Mouse (Mus musculus): ENCODE data around the gene Nsa2. TPM values are rescaled to one million over a fixed set of nuclear protein-coding genes. Genes with fewer than 3 reads are reported as not detected.

Gene Nsa2
- polyA plus RNA-seq, 2 experiments, result 36.2 to 38.2 TPM

- peaks cover 19 to 22% of the 10 kb centered on the region in 2 experiments for H3K4me1 ChIP-seq (replicated peaks; ENCODE audit: control insufficient read depth in 2 of 2, insufficient read depth in 2 of 2, low read length in 1 of 2)
- H3K4me2 ChIP-seq (ENCODE audit: low read depth), result peak overlapping the region; percentile 53
- H3K27ac ChIP-seq, result peak overlapping the region; percentile 63
- ATAC-seq (ENCODE audit: insufficient read depth), result peak; percentile 86
- H3K9ac ChIP-seq (replicated peaks), result no peak overlapping the region
- DNase-seq (ENCODE audit: low read depth in 3 of 3, low spot score in 3 of 3), result no peak
- no peak overlapping the region for H3K4me3 ChIP-seq (ENCODE audit: insufficient read depth in 1 of 2, low read depth in 2 of 2, low read length in 2 of 2)
- H3K36me3 ChIP-seq (replicated peaks; ENCODE audit: control insufficient read depth, insufficient read depth, low read depth), result no peaks in the 10 kb centered on the region
- TF ChIP-seq EP300 (IDR thresholded peaks at IDR 0.05; ENCODE audit: low read depth), result peak; percentile 11; the same call in 1 of the 2 replicates
- TF ChIP-seq CTCF (IDR thresholded peaks at IDR 0.05; ENCODE audit: low read depth), result no peak
- WGBS (ENCODE audit: insufficient replicate concordance), result 33% methylated on average over 7 of the region's 9 CpGs
- H3K9me3 ChIP-seq (ENCODE audit: control insufficient read depth, low read length), result no peaks in the 10 kb centered on the region
- no peaks in the 10 kb centered on the region for H3K27me3 ChIP-seq (ENCODE audit: control insufficient read depth, insufficient read depth, low read length)
Observed at GRCm38 (mm10) chr13:97086316-97086715, 51.4 kb downstream of the Nsa2 start.

- peak; percentile 80 for ATAC-seq (ENCODE audit: insufficient read depth)
- Histone ChIP-seq H3K36me3 (replicated peaks; ENCODE audit: control insufficient read depth, insufficient read depth, low read depth) (no peaks in the 10 kb centered on the region), H3K9ac (replicated peaks) (no peak overlapping the region; the same call in 1 of the 2 replicates), H3K27ac (peak overlapping the region; percentile 33), H3K4me1 (replicated peaks; ENCODE audit: control insufficient read depth in 2 of 2, insufficient read depth in 2 of 2, low read length in 1 of 2) (peaks cover 19 to 21% of the 10 kb centered on the region in 2 experiments), H3K9me3 (ENCODE audit: control insufficient read depth, low read length) (no peaks in the 10 kb centered on the region), H3K4me2 (ENCODE audit: low read depth) (peak overlapping the region; percentile 14; the same call in 1 of the 2 replicates), H3K27me3 (ENCODE audit: control insufficient read depth, insufficient read depth, low read length) (no peaks in the 10 kb centered on the region), H3K4me3 (ENCODE audit: insufficient read depth in 1 of 2, low read depth in 2 of 2, low read length in 2 of 2) (no peak overlapping the region)
- DNase-seq (ENCODE audit: low read depth in 3 of 3, low spot score in 3 of 3), result no peak
- WGBS (ENCODE audit: insufficient replicate concordance), result 73% methylated on average over 7 of the region's 7 CpGs
- no peak for TF ChIP-seq CTCF (IDR thresholded peaks at IDR 0.05; ENCODE audit: low read depth)
- no peak for TF ChIP-seq EP300 (IDR thresholded peaks at IDR 0.05; ENCODE audit: low read depth)
Observed at GRCm38 (mm10) chr13:97082432-97082831, 55.3 kb downstream of the Nsa2 start.

- DNase-seq (ENCODE audit: low read depth in 3 of 3, low spot score in 3 of 3), result no peak
- Histone ChIP-seq H3K4me3 (ENCODE audit: insufficient read depth in 1 of 2, low read depth in 2 of 2, low read length in 2 of 2) (no peak overlapping the region), H3K4me2 (ENCODE audit: low read depth) (no peak overlapping the region), H3K9ac (replicated peaks) (no peak overlapping the region), H3K9me3 (ENCODE audit: control insufficient read depth, low read length) (no peaks in the 10 kb centered on the region), H3K27ac (no peak overlapping the region), H3K27me3 (ENCODE audit: control insufficient read depth, insufficient read depth, low read length) (no peaks in the 10 kb centered on the region), H3K4me1 (replicated peaks; ENCODE audit: control insufficient read depth in 2 of 2, insufficient read depth in 2 of 2, low read length in 1 of 2) (peaks cover 11 to 13% of the 10 kb centered on the region in 2 experiments), H3K36me3 (replicated peaks; ENCODE audit: control insufficient read depth, insufficient read depth, low read depth) (no peaks in the 10 kb centered on the region)
- TF ChIP-seq CTCF (IDR thresholded peaks at IDR 0.05; ENCODE audit: low read depth), result no peak
- no peak for TF ChIP-seq EP300 (IDR thresholded peaks at IDR 0.05; ENCODE audit: low read depth)
- no peak for ATAC-seq (ENCODE audit: insufficient read depth)
- whole genome bisulfite sequencing (ENCODE audit: insufficient replicate concordance), result 74% methylated on average over 3 of the region's 3 CpGs
Observed at GRCm38 (mm10) chr13:97080615-97081014, 57.1 kb downstream of the Nsa2 start.

- DNase-seq (ENCODE audit: low read depth in 3 of 3, low spot score in 3 of 3), result no peak
- no peak for ATAC-seq (ENCODE audit: insufficient read depth)
- Histone ChIP-seq H3K9ac (replicated peaks) (no peak overlapping the region), H3K4me2 (ENCODE audit: low read depth) (no peak overlapping the region), H3K4me1 (replicated peaks; ENCODE audit: control insufficient read depth in 2 of 2, insufficient read depth in 2 of 2, low read length in 1 of 2) (peaks cover 11 to 13% of the 10 kb centered on the region in 2 experiments), H3K4me3 (ENCODE audit: insufficient read depth in 1 of 2, low read depth in 2 of 2, low read length in 2 of 2) (no peak overlapping the region), H3K27ac (no peak overlapping the region), H3K36me3 (replicated peaks; ENCODE audit: control insufficient read depth, insufficient read depth, low read depth) (no peaks in the 10 kb centered on the region), H3K27me3 (ENCODE audit: control insufficient read depth, insufficient read depth, low read length) (no peaks in the 10 kb centered on the region), H3K9me3 (ENCODE audit: control insufficient read depth, low read length) (no peaks in the 10 kb centered on the region)
- WGBS (ENCODE audit: insufficient replicate concordance), result 79% methylated on average over 2 of the region's 2 CpGs
- no peak for TF ChIP-seq CTCF (IDR thresholded peaks at IDR 0.05; ENCODE audit: low read depth)
- no peak for TF ChIP-seq EP300 (IDR thresholded peaks at IDR 0.05; ENCODE audit: low read depth)
Observed at GRCm38 (mm10) chr13:97080201-97080600, 57.5 kb downstream of the Nsa2 start.

Other genes starting within 250 kb of the Nsa2 start
- 0.64 and 0.86 TPM in 2 replicates for gene Gcnt4, start 213.2 kb downstream of the Nsa2 start, polyA plus RNA-seq (2012; rRNA removed)
- 0.29 and 0.43 TPM in 2 replicates for gene Gcnt4, start 213.2 kb downstream of the Nsa2 start, polyA plus RNA-seq (2014; fragmentation: Nextera tagmentation; extraction: Ambion mirVana)
- gene 1700029F12Rik, start 103.6 kb downstream of the Nsa2 start, polyA plus RNA-seq (2012; rRNA removed), result not detected in 2 replicates
- not detected in 2 replicates for gene 1700029F12Rik, start 103.6 kb downstream of the Nsa2 start, polyA plus RNA-seq (2014; fragmentation: Nextera tagmentation; extraction: Ambion mirVana)
- 0.65 and 1.0 TPM in 2 replicates for gene Fam169a, start 70.7 kb downstream of the Nsa2 start, polyA plus RNA-seq (2012; rRNA removed)
- 1.2 and 2.4 TPM in 2 replicates for gene Fam169a, start 70.7 kb downstream of the Nsa2 start, polyA plus RNA-seq (2014; fragmentation: Nextera tagmentation; extraction: Ambion mirVana)
- 0.33 and 0.52 TPM in 2 replicates for gene Gm6169, start 38.7 kb downstream of the Nsa2 start, polyA plus RNA-seq (2012; rRNA removed)
- gene Gm6169, start 38.7 kb downstream of the Nsa2 start, polyA plus RNA-seq (2014; fragmentation: Nextera tagmentation; extraction: Ambion mirVana), result 0.81 and 1.1 TPM in 2 replicates
- gene Gfm2, start within 50 bp of the Nsa2 start, polyA plus RNA-seq (2012; rRNA removed), result 9.1 and 12.6 TPM in 2 replicates
- 16.2 and 18.2 TPM in 2 replicates for gene Gfm2, start within 50 bp of the Nsa2 start, polyA plus RNA-seq (2014; fragmentation: Nextera tagmentation; extraction: Ambion mirVana)
- 9.7 and 12.8 TPM in 2 replicates for gene Hexb, start 60.4 kb upstream of the Nsa2 start, polyA plus RNA-seq (2012; rRNA removed)
- 17.8 and 18.4 TPM in 2 replicates for gene Hexb, start 60.4 kb upstream of the Nsa2 start, polyA plus RNA-seq (2014; fragmentation: Nextera tagmentation; extraction: Ambion mirVana)
- 1.7 TPM in 2 replicates for gene Enc1, start 103.2 kb upstream of the Nsa2 start, polyA plus RNA-seq (2012; rRNA removed)
- gene Enc1, start 103.2 kb upstream of the Nsa2 start, polyA plus RNA-seq (2014; fragmentation: Nextera tagmentation; extraction: Ambion mirVana), result 0.62 and 0.87 TPM in 2 replicates